Mouse (Mus musculus) embryonic stem cell, embryonic (primary cell): ENCODE results near the gene Aaed1.

Source experiments
- CTCF ChIA-PET, 4 experiments: fragments of 300-600 bp in 2 of 4; fragments of 350-600 bp in 2 of 4; sonication (Branson Sonifier 250); formaldehyde crosslinking; loops; one replicate each; lab custom pipeline; 2022; ENCODE audit warnings: inconsistent platforms in 2 of 4; lab: Charles Lee
- POLR2A ChIA-PET, 4 experiments: fragments of 300-600 bp in 2 of 4; fragments of 350-600 bp in 2 of 4; sonication (Branson Sonifier 250); formaldehyde crosslinking; loops; one replicate each; lab custom pipeline; 2022; ENCODE audit warnings: antibody characterized with exemption in 4 of 4, inconsistent platforms in 1 of 4; lab: Charles Lee

The Aaed1 gene

GRCm38 (mm10) chr13:64248161-64248774 is 64.2 kb downstream of the Aaed1 start:
- CTCF ChIA-PET = interaction anchor here (0.6 to 5.6 kb wide), 35 partner anchors 8 to 191 kb away, joined by 3 to 78 read pairs (median 3); partner anchors contain the start of genes Aaed1 (in 1 of the 4) and Cdc14b (in 1 of the 4)
- POLR2A ChIA-PET = interaction anchor here in 3 of 4 experiments (0.8 to 2.8 kb wide), 18 partner anchors 11 to 817 kb away, joined by 3 to 25 read pairs (median 3); partner anchors contain the start of genes Cdc14b (in 2 of the 3), Aaed1 (in 1 of the 3) and Habp4 (in 1 of the 3)

- POLR2A ChIA-PET = interaction anchor here in 2 of 4 experiments (1.1 to 1.7 kb wide), 2 partner anchors 12 to 117 kb away, joined by 3 to 4 read pairs; no protein-coding TSS in a partner anchor
- CTCF ChIA-PET = interaction anchor here in 1 of 4 experiments (1.2 to 1.3 kb wide), 2 partner anchors 65 to 147 kb away, joined by 3 to 4 read pairs; no protein-coding TSS in a partner anchor
Measured at GRCm38 (mm10) chr13:64246106-64246505, 66.4 kb downstream of the Aaed1 start.

- CTCF ChIA-PET = no interaction called here
- POLR2A ChIA-PET = interaction anchor here in 2 of 4 experiments (1.0 to 1.6 kb wide), 2 partner anchors 9 to 58 kb away, joined by 3 to 8 read pairs; no protein-coding TSS in a partner anchor
Measured at GRCm38 (mm10) chr13:64244685-64245261, 67.7 kb downstream of the Aaed1 start.

GRCm38 (mm10) chr13:64242721-64243120 is 69.8 kb downstream of the Aaed1 start:
- POLR2A ChIA-PET = interaction anchor here in 1 of 4 experiments (0.6 kb wide), 1 partner anchor 50 kb away, joined by 4 read pairs; no protein-coding TSS in a partner anchor
- CTCF ChIA-PET = interaction anchor here in 1 of 4 experiments (0.9 kb wide), 1 partner anchor 16 kb away, joined by 3 read pairs; no protein-coding TSS in a partner anchor

GRCm38 (mm10) chr13:64240626-64241025 is 71.9 kb downstream of the Aaed1 start:
- ChIA-PET POLR2A (no interaction called here), CTCF (interaction anchor here in 2 of 4 experiments (2.0 to 2.3 kb wide), 2 partner anchors 8 to 60 kb away, joined by 5 read pairs; no protein-coding TSS in a partner anchor)

GRCm38 (mm10) chr13:64237681-64238157 is 74.8 kb downstream of the Aaed1 start:
- ChIA-PET POLR2A (interaction anchor here in 2 of 4 experiments (1.0 to 1.1 kb wide), 2 partner anchors 11 to 14 kb away, joined by 3 read pairs; no protein-coding TSS in a partner anchor), CTCF (interaction anchor here in 2 of 4 experiments (0.5 to 0.7 kb wide), 3 partner anchors 14 to 132 kb away, joined by 3 read pairs; no protein-coding TSS in a partner anchor)

- ChIA-PET CTCF (interaction anchor here in 1 of 4 experiments (0.5 kb wide), 1 partner anchor 132 kb away, joined by 3 read pairs; no protein-coding TSS in a partner anchor), POLR2A (interaction anchor here in 2 of 4 experiments (1.0 to 1.1 kb wide), 2 partner anchors 11 to 15 kb away, joined by 3 read pairs; no protein-coding TSS in a partner anchor)
Measured at GRCm38 (mm10) chr13:64237000-64237680, 75.4 kb downstream of the Aaed1 start.

GRCm38 (mm10) chr13:64235777-64236176 is 76.7 kb downstream of the Aaed1 start:
- ChIA-PET CTCF (interaction anchor here in 2 of 4 experiments (0.5 to 1.3 kb wide), 3 partner anchors 13 to 55 kb away, joined by 3 read pairs; no protein-coding TSS in a partner anchor), POLR2A (interaction anchor here in 1 of 4 experiments (1.0 to 1.5 kb wide), 3 partner anchors 9 to 74 kb away, joined by 3 read pairs; partner anchors contain the start of gene Habp4)

- ChIA-PET CTCF (interaction anchor here in 2 of 4 experiments (1.2 to 1.3 kb wide), 2 partner anchors 14 kb away, joined by 3 read pairs; no protein-coding TSS in a partner anchor), POLR2A (interaction anchor here in 1 of 4 experiments (1.0 to 1.5 kb wide), 3 partner anchors 9 to 74 kb away, joined by 3 read pairs; partner anchors contain the start of gene Habp4)
Measured at GRCm38 (mm10) chr13:64235062-64235715, 77.3 kb downstream of the Aaed1 start.

GRCm38 (mm10) chr13:64233139-64233538 is 79.4 kb downstream of the Aaed1 start:
- ChIA-PET CTCF (interaction anchor here in 2 of 4 experiments (0.7 to 1.1 kb wide), 3 partner anchors 16 to 52 kb away, joined by 3 to 4 read pairs (median 3); no protein-coding TSS in a partner anchor), POLR2A (interaction anchor here in 2 of 4 experiments (0.7 to 1.4 kb wide), 4 partner anchors 10 to 70 kb away, joined by 3 to 4 read pairs (median 3); no protein-coding TSS in a partner anchor)

- ChIA-PET CTCF (interaction anchor here in 1 of 4 experiments (0.5 kb wide), 1 partner anchor 126 kb away, joined by 3 read pairs; no protein-coding TSS in a partner anchor), POLR2A (interaction anchor here in 1 of 4 experiments (0.5 kb wide), 1 partner anchor 39 kb away, joined by 3 read pairs; no protein-coding TSS in a partner anchor)
Measured at GRCm38 (mm10) chr13:64226725-64227124, 85.8 kb downstream of the Aaed1 start.

- POLR2A ChIA-PET = interaction anchor here in 1 of 4 experiments (0.9 to 1.0 kb wide), 2 partner anchors 9 to 70 kb away, joined by 3 read pairs; no protein-coding TSS in a partner anchor
- CTCF ChIA-PET = interaction anchor here in 1 of 4 experiments (1.1 kb wide), 1 partner anchor 222 kb away, joined by 3 read pairs; no protein-coding TSS in a partner anchor
Measured at GRCm38 (mm10) chr13:64225738-64226137, 86.8 kb downstream of the Aaed1 start.
